Mouse (Mus musculus): ENCODE results near the gene Kng1. TPM values are rescaled to one million over a fixed set of nuclear protein-coding genes. Genes with fewer than 3 reads are reported as not detected.
"Not testable (repeated sequence)": the region's sequence is repeated elsewhere in the genome, so short reads cannot be mapped to it uniquely, and the experiment has no call there.

Gene Kng1
- 0.24 and 2.1 TPM in 2 replicates for polyA plus RNA-seq (2014; fragmentation: Nextera tagmentation; extraction: Ambion mirVana)

- 75% methylated on average over 1 of the region's 1 CpGs for WGBS (ENCODE audit: insufficient replicate concordance)
Observed at GRCm38 (mm10) chr16:23057668-23058447, at the start of gene Kng1. Gene Kng1 (plus strand): TSS chr16:23057865.

GRCm38 (mm10) chr16:23013786-23014185 lies 43.9 kb upstream of the Kng1 start:
- H3K36me3 ChIP-seq (ENCODE audit: control insufficient read depth, insufficient read depth, low read length); H3K4me1 ChIP-seq (ENCODE audit: control insufficient read depth, insufficient read depth, low read length); H3K4me2 ChIP-seq; H3K27ac ChIP-seq (ENCODE audit: low read depth, low read length); H3K27me3 ChIP-seq (ENCODE audit: control insufficient read depth, insufficient read depth, low read length); H3K4me3 ChIP-seq (ENCODE audit: low read depth, low read length); ATAC-seq (replicated peaks; ENCODE audit: insufficient number of reproducible peaks, low FRiP score, low TSS enrichment); H3K9me3 ChIP-seq (replicated peaks; ENCODE audit: control insufficient read depth, low read length); H3K9ac ChIP-seq (ENCODE audit: low read depth, low read length): not testable (repeated sequence)
- 79% methylated on average over 2 of the region's 2 CpGs for WGBS (ENCODE audit: insufficient replicate concordance)

More at GRCm38 (mm10) chr16:23057668-23058447, at the start of gene Kng1:
- ATAC-seq (replicated peaks; ENCODE audit: insufficient number of reproducible peaks, low FRiP score, low TSS enrichment); H3K27me3 ChIP-seq (ENCODE audit: control insufficient read depth, insufficient read depth, low read length); H3K36me3 ChIP-seq (ENCODE audit: control insufficient read depth, insufficient read depth, low read length); H3K9ac ChIP-seq (ENCODE audit: low read depth, low read length); H3K4me2 ChIP-seq; H3K4me3 ChIP-seq (ENCODE audit: low read depth, low read length); H3K9me3 ChIP-seq (replicated peaks; ENCODE audit: control insufficient read depth, low read length); H3K4me1 ChIP-seq (ENCODE audit: control insufficient read depth, insufficient read depth, low read length); H3K27ac ChIP-seq (ENCODE audit: low read depth, low read length): not testable (repeated sequence)

- not testable (repeated sequence) for H3K27me3 ChIP-seq (ENCODE audit: control insufficient read depth, insufficient read depth, low read length); H3K36me3 ChIP-seq (ENCODE audit: control insufficient read depth, insufficient read depth, low read length); H3K9me3 ChIP-seq (replicated peaks; ENCODE audit: control insufficient read depth, low read length); H3K4me1 ChIP-seq (ENCODE audit: control insufficient read depth, insufficient read depth, low read length); H3K4me3 ChIP-seq (ENCODE audit: low read depth, low read length); H3K27ac ChIP-seq (ENCODE audit: low read depth, low read length); H3K4me2 ChIP-seq; H3K9ac ChIP-seq (ENCODE audit: low read depth, low read length); ATAC-seq (replicated peaks; ENCODE audit: insufficient number of reproducible peaks, low FRiP score, low TSS enrichment)
- 84% methylated on average over 8 of the region's 8 CpGs for WGBS (ENCODE audit: insufficient replicate concordance)
Observed at GRCm38 (mm10) chr16:23014645-23015044, 43.0 kb upstream of the Kng1 start.

GRCm38 (mm10) chr16:23020571-23020970 lies 37.1 kb upstream of the Kng1 start:
- H3K4me2 ChIP-seq; H3K27ac ChIP-seq (ENCODE audit: low read depth, low read length); H3K27me3 ChIP-seq (ENCODE audit: control insufficient read depth, insufficient read depth, low read length); ATAC-seq (replicated peaks; ENCODE audit: insufficient number of reproducible peaks, low FRiP score, low TSS enrichment); H3K9ac ChIP-seq (ENCODE audit: low read depth, low read length); H3K4me1 ChIP-seq (ENCODE audit: control insufficient read depth, insufficient read depth, low read length); H3K36me3 ChIP-seq (ENCODE audit: control insufficient read depth, insufficient read depth, low read length); H3K4me3 ChIP-seq (ENCODE audit: low read depth, low read length); H3K9me3 ChIP-seq (replicated peaks; ENCODE audit: control insufficient read depth, low read length): not testable (repeated sequence)
- WGBS (ENCODE audit: insufficient replicate concordance) = 33% methylated on average over 1 of the region's 1 CpGs

- ATAC-seq (replicated peaks; ENCODE audit: insufficient number of reproducible peaks, low FRiP score, low TSS enrichment) = no peak
- Histone ChIP-seq H3K27ac (ENCODE audit: low read depth, low read length) (no peak overlapping the region), H3K4me3 (ENCODE audit: low read depth, low read length) (no peak overlapping the region), H3K4me2 (no peak overlapping the region), H3K27me3 (ENCODE audit: control insufficient read depth, insufficient read depth, low read length) (no peaks in the 10 kb centered on the region), H3K36me3 (ENCODE audit: control insufficient read depth, insufficient read depth, low read length) (no peaks in the 10 kb centered on the region), H3K9me3 (replicated peaks; ENCODE audit: control insufficient read depth, low read length) (no peaks in the 10 kb centered on the region), H3K9ac (ENCODE audit: low read depth, low read length) (no peak overlapping the region), H3K4me1 (ENCODE audit: control insufficient read depth, insufficient read depth, low read length) (no peaks in the 10 kb centered on the region)
- 60% methylated on average over 6 of the region's 6 CpGs for WGBS (ENCODE audit: insufficient replicate concordance)
Observed at GRCm38 (mm10) chr16:23025111-23025510, 32.6 kb upstream of the Kng1 start.

GRCm38 (mm10) chr16:23026582-23026981 lies 31.1 kb upstream of the Kng1 start:
- H3K36me3 ChIP-seq (ENCODE audit: control insufficient read depth, insufficient read depth, low read length) = no peaks in the 10 kb centered on the region
- H3K4me2 ChIP-seq = no peak overlapping the region
- no peaks in the 10 kb centered on the region for H3K9me3 ChIP-seq (replicated peaks; ENCODE audit: control insufficient read depth, low read length)
- H3K27me3 ChIP-seq (ENCODE audit: control insufficient read depth, insufficient read depth, low read length) = no peaks in the 10 kb centered on the region
- H3K27ac ChIP-seq (ENCODE audit: low read depth, low read length) = no peak overlapping the region
- ATAC-seq (replicated peaks; ENCODE audit: insufficient number of reproducible peaks, low FRiP score, low TSS enrichment) = no peak
- H3K4me3 ChIP-seq (ENCODE audit: low read depth, low read length) = no peak overlapping the region
- H3K4me1 ChIP-seq (ENCODE audit: control insufficient read depth, insufficient read depth, low read length) = no peaks in the 10 kb centered on the region
- H3K9ac ChIP-seq (ENCODE audit: low read depth, low read length) = no peak overlapping the region

- H3K27me3 ChIP-seq (ENCODE audit: control insufficient read depth, insufficient read depth, low read length); H3K27ac ChIP-seq (ENCODE audit: low read depth, low read length); H3K36me3 ChIP-seq (ENCODE audit: control insufficient read depth, insufficient read depth, low read length); H3K4me2 ChIP-seq; H3K4me1 ChIP-seq (ENCODE audit: control insufficient read depth, insufficient read depth, low read length); H3K4me3 ChIP-seq (ENCODE audit: low read depth, low read length); ATAC-seq (replicated peaks; ENCODE audit: insufficient number of reproducible peaks, low FRiP score, low TSS enrichment); H3K9ac ChIP-seq (ENCODE audit: low read depth, low read length); H3K9me3 ChIP-seq (replicated peaks; ENCODE audit: control insufficient read depth, low read length): not testable (repeated sequence)
- 45% methylated on average over 3 of the region's 3 CpGs for WGBS (ENCODE audit: insufficient replicate concordance)
Observed at GRCm38 (mm10) chr16:23027341-23027740, 30.3 kb upstream of the Kng1 start.

- not testable (repeated sequence) for H3K36me3 ChIP-seq (ENCODE audit: control insufficient read depth, insufficient read depth, low read length); H3K27ac ChIP-seq (ENCODE audit: low read depth, low read length); ATAC-seq (replicated peaks; ENCODE audit: insufficient number of reproducible peaks, low FRiP score, low TSS enrichment); H3K9me3 ChIP-seq (replicated peaks; ENCODE audit: control insufficient read depth, low read length); H3K4me3 ChIP-seq (ENCODE audit: low read depth, low read length); H3K4me2 ChIP-seq; H3K9ac ChIP-seq (ENCODE audit: low read depth, low read length); H3K4me1 ChIP-seq (ENCODE audit: control insufficient read depth, insufficient read depth, low read length); H3K27me3 ChIP-seq (ENCODE audit: control insufficient read depth, insufficient read depth, low read length)
- 88% methylated on average over 3 of the region's 3 CpGs for WGBS (ENCODE audit: insufficient replicate concordance)
Observed at GRCm38 (mm10) chr16:23028966-23029600, 28.6 kb upstream of the Kng1 start, which contains the start of gene Kng2. Gene Kng2 (minus strand): TSS chr16:23029482.
